Mouse (Mus musculus) common myeloid progenitor, adult 5-6 weeks (primary cell): ENCODE data around the gene Cdk4. TPM values are rescaled to one million over a fixed set of nuclear protein-coding genes. Genes with fewer than 3 reads are reported as not detected.
"Not testable (repeated sequence)": the region's sequence is repeated elsewhere in the genome, so short reads cannot be mapped to it uniquely, and the experiment has no call there.

Source experiments
- ATAC-seq: replicated peaks from 2 replicates; pipeline ENCODE4 v1.8.0; 2016; ENCODE audit warnings: low read depth, mild to moderate bottlenecking, moderate TSS enrichment, inconsistent platforms; ENCODE audit not compliant: poor library complexity, severe bottlenecking
- total RNA-seq: library from RNA; stranded (forward); fragments of 200-1000, 187-1606 nt; gene quantifications from 2 replicates; pipeline ENCODE4 v1.2.3, GENCODE M21; 2017

Cdk4 gene
- total RNA-seq, 1 experiment from 2014 or later: 723 TPM

GRCm38 (mm10) chr10:127055406-127055805 is 7.9 kb upstream of the Cdk4 start:
- peak; percentile 17 for ATAC-seq

DNA sequence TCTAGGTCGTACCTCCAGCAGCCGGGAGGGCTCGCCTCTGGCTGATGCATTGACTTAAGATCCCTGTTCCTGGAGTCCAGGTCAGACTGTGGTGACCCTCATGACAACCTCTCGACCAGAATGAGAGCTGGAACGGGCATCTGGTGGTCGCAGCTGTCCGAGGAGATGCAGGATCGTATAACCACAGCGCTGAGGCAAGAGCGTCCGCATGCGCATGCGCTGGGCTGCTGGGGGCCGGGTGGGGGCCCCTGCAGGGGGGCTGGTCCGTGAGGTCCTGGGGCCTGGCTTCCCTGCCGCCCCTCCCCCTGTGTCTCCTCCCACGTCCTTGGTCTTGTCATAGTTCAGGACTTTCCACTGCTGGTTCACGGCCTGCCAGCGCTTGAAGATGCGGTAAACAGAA is 6.8 kb upstream of the Cdk4 start:
- no peak for ATAC-seq

DNA sequence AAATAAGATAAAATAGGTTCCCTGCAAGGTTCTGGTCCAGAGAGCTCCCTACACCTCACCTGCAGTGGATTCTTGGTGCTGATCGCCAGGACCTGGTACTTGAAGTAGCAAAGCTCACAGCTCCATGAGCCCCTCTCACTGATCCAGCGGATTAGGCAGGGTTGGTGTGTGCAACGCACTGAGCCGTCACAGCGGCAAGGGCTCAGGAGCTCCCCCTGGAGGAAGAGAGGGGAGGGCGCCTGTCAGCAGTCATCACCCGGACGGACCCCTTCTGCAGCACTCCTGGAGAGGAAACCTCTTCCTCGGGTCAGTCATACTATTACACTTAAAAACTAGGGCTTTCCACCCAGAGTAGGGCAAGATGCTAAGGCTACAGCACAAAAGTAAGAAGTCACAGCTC is 5.2 kb upstream of the Cdk4 start:
- ATAC-seq: peak; percentile 79

DNA sequence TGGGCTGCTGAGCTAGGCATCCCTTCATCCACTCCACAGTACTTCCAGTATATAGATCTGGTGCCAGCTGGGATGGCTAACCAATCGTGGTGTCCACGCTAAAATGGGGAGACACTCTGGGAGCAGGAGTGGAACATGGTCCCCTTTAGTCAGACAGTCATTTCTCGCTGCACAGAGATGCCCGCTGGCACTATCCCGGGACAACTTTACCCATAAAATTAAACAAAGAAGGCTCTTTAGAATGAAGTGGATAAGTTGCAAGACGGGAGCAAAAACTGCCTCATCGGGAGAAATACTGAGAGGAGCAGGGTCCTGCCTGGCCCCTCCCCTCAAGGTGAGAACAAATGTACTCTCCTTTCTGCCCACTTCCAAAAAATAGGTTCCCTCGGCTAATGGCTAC is 4.6 kb upstream of the Cdk4 start:
- no peak for ATAC-seq

DNA sequence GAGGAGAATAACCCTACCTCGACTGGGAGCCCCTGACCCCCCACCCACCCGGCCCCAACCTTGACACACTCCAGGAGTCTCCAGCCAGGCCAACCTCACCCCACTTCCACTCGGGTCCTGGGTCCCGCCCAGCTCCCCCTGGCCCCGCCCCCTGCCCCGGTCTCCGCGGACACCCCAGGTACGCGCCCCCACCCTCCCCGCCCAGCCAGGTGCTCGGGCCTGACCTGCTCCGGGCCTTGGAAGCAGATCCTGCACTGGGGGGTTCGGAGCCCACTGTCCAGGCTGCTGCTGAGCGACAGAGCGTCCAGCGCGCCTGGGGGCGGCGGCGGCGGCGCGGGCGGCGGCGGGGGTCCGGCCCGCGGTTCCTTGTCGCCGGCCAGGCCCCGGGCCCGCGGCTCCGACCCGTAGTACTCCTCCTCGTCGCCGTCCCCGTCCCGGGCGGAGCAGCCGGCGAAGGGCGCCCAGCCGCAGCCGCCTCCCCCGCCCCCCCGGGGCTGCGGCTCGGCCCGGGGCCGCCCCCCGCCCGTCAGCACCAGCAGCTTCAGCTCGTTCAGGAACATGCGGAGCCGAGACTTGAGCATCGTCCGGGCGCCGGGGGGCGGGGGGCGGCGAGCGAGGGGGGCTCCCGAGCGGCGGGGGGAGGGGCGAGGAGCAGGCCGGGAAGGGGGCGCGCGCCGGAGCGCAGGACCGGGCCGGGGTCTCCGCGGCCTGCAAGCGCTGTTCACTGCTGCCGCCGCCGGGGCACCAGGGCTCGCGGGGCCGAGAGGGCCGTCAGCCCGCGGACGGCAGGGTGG is 4.0 kb upstream of the Cdk4 start:
- no peak for ATAC-seq

DNA sequence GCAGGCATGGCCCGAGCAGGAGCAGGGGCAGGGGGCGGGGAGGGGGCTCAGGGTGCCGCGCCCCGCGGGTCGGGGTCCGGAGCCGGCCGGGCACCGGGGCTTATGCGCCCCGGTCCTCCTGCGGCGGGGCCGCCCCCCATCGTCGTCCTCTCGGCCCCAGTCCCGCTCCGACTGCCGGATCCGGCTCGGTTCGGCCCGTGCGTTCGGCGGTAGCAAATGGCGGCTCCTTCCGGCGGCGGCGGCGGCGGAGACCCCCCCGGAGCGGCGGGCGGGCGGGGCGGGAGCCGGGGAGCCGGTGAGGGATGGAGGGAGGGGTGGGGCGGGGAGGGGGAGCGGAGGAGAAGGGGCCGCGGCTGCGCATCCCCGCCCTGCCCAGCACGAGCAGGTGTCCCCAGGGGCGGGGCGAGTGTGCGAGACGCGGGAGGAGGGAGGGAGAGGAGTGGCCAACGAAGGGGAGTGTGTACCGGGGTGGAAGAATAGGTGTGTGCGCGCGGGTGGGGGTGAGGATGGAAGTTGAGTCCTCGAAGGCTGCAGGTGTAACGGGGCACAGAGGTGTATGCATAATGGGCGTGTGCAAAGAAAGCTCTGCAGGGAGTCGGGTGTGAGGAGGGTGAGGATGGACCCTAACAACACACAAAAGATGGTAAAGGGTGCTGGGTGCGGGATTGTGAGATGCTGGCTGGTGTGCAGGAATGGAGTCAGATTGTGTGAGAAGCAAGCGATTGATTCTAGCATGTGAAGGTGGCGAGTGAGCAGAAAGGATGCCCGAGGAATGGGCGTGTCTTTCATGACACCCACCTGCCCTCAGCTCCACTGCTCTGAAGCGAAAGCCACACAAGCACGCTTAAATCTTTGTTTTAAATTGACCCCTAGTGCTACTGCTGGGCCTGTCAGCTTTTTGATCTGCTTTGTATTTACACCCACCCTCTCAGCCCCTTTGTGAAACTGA is 3.1 kb upstream of the Cdk4 start, which contains the start of gene March9:
Gene March9 (minus strand): TSS at position 217 of the 949 bp plus-strand sequence.
- no peak for ATAC-seq

GRCm38 (mm10) chr10:127061085-127061484 is 2.2 kb upstream of the Cdk4 start:
- ATAC-seq: no peak

DNA sequence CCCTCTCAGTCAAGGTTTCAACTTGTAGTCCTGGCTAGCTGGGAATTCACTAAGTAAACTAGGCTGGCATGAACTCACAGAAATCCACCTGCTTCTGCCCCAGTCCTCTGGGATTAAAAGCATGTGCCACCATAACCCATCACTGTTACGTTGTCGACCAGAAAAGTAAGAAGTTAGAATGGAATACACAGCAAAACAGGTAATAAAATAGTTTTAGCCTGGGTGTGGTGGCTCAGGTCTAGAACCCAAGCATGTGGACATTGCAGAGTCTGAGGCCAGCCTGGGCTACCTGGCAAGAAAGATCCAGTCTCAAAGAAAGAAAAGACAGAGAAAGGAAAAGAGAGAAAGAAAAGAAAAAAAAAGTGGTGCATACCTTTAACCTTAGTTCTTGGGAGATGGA is 1.8 kb upstream of the Cdk4 start:
- ATAC-seq: no peak

DNA sequence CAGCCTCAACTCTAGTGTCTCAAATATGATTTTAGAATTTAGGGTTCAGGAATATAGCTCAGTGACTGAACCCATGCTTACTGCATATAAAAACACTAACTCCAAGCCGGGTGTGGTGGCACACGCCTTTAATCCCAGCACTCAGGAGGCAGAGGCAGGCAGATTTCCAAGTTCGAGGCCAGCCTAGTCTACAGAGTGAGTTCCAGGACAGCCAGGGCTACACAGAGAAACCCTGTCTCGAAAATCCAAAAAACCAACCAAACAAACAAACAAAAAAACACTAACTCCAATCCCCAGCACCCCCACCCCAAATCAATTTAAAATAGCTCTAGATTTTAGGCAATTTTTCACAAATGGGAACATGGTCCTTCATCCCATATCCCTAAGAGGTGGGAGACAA is 1.2 kb upstream of the Cdk4 start:
- ATAC-seq: not testable (repeated sequence)

- ATAC-seq: no peak
Measured at GRCm38 (mm10) chr10:127062503-127062902, 831 bp upstream of the Cdk4 start.

- ATAC-seq: peak; percentile 1; the same call in 1 of the 2 replicates
Measured at GRCm38 (mm10) chr10:127063913-127064870, 858 bp downstream of the Cdk4 start.

GRCm38 (mm10) chr10:127065981-127066380 is 2.6 kb downstream of the Cdk4 start:
- ATAC-seq: no peak

DNA sequence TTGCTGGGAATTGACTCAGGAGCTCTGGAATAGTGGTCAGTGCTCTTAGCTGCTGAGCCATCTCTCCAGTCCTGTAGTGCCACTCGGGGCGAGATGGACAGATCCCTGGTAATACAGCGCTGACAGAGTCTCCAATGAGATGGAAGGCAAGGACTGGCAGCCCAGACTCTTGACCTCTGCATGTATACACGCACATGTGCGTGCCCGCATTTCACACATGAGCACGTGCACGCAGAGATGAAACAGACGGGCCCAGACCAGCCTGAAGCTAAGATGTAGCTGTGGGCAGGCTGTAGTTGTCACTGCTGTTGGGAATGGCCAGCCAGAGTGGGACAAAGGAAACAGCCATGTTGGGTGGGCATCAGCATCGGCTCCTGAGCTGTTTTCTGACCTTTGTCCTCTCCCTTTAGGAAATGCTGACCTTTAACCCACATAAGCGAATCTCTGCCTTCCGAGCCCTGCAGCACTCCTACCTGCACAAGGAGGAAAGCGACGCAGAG is 3.2 kb downstream of the Cdk4 start:
- no peak for ATAC-seq

DNA sequence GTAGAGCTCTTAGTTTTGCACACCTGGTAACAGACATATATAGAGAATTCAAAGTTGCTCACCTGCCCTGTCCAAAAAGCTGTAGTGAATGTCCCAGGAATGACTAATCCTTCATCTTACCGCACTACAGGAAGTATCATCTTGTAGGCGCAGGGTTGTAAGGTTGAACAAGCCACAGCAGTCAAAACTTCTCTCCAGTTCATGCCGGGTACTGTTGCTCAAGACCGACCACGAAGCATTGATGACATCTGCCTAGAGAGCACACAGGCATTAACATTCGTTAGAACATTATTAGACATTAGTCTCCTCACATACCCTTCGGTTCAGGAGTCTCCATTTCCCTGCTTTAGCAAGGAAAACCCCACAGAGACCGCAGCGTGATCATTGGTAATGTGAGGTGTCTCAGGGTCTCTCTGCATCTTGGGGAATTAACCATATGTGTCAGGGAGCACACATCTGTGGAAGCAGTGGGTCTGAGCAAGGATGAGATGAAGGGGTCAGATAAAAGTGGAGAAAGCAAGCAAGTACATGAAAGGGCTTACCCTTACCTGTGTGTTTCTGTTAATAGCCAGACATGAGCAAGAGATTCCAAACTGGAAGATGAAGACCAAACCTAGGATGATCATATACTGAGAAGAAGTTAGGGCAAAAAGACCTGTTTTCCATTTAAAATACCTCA is 5.2 kb downstream of the Cdk4 start:
- no peak for ATAC-seq

DNA sequence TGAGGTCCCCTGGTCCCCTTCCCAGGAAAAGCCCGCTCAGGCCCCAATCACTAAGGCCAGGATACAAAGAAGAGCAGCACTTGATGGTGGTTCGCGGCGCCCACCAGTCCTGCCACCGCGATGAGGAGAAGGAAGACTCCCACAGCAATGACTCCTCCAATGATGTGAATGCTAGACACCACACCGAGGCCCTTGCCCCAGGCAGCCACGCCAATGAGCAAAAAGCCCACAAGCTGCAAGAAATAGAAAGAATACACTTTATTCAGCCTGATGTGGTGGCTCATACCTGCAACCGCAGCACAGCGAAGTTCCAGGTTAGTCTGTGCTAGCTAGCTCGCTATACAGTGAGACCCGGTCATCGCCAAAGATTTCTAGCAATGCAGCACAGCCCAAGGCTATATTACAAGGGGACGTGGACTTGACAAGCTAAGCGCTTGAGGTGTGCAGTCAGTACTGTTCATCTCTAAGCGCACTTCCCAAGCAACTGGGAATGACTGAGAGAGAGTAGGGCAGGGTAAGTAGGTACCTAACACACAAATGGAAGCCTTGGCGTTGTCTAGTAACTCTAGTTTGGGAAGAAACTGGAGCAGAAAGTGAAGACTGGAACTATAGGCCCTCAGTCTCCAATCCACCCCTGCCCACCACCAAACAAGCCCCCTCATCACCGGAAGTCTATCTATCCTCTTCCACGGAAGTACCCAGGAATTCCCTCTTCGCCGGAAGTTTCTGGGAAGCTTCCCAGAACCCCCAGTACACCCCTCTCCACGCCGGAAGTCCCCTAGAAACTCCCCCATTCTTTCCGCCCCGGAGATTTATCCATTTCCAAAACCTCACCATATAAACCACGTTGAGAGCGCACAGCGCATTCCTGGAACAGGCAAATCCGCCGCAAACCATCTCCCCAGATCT is 6.2 kb downstream of the Cdk4 start:
- peak; percentile 13 for ATAC-seq

DNA sequence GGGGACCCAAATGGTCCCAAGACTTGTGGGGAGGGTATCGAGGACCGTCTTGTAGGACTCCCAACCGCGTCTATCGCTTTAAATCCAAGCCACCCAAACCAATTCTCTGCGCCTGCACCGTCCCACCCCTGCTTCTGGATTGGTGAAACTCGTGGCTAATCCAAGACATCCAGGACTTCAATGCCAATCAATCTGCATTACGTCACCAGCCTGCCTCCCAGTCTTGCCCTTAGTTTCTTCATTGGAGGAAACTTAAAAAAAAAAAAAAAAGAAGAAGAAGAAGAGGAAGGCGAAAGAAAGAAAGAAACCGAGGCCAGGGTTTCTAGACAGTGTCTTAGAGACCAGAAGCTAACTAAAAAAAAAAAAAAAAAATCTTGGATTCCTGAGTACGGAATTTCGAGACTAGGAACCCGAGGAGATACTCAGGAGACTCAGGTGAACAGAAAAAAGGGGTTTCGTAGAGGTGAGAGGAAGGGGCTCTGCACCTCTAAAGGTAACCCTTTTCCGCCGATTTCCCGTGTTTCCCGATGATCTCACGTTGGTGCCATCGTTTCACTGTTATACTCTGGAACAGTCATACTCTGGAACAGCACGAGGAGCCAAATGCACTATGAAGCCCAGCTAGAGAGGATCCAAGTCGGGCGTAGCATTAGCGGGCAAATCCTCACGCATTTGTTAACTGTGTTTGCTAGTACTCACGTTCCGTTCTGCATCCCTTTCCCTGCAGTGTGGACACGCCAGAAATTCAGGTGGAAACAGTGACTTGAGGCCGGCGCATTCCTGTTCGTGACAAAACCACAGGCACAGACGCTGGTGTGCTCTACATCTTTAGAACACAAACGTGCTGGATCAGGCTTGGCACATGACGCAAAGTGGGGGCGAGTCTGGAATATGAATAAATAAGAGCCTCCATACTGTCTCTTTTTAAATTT is 7.1 kb downstream of the Cdk4 start, which contains the start of gene Tspan31:
Gene Tspan31 (minus strand): TSS at position 75 of the 932 bp plus-strand sequence.
- ATAC-seq: peak; percentile 85

DNA sequence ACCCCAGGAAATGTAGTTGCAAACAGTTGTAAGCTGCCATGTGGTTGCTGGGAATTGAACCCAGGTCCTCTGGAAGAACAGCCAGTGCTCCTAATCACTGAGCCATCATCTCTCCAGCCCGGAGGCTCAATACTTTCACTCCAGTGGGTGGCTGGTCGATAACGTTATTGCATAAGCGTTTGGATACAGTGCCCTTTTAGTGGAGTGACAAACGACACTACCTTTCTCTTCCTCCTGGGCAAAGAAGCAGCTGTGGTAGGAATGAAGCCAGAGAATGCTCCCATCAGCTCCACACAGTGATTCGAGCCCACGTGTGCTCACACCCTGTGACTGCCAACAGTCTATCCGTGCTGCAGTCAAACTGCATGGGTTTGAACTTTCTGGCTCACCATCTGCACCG is 7.9 kb downstream of the Cdk4 start:
- ATAC-seq: no peak
